Mouse (Mus musculus): ENCODE measurements around the gene Rbm48. TPM values are rescaled to one million over a fixed set of nuclear protein-coding genes. Genes with fewer than 3 reads are reported as not detected.

The Rbm48 gene
- total RNA-seq, 2 experiments from 2014 or later = 12.6 to 13.9 TPM

DNA sequence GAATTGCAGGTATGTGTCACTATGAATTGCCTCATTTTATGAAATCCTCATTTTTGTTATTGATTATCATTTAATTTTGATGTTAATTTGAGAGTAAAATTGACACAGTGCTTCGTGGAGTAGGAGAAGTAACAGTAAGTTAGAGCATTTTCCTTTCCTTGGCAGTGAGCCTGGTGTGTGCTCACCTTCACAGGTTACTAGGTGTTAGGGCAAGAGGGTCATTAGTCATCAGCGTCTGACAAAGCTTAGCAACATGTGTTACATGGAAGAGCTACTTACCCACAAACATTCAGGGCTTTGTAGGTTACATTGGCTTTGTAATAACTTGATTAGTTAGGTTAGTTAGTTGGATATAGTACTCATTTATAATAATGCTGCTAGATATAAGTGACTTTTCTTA lies 42.2 kb downstream of the Rbm48 start:
- no peak for DNase-seq (ENCODE audit: low spot score in 2 of 2)

DNA sequence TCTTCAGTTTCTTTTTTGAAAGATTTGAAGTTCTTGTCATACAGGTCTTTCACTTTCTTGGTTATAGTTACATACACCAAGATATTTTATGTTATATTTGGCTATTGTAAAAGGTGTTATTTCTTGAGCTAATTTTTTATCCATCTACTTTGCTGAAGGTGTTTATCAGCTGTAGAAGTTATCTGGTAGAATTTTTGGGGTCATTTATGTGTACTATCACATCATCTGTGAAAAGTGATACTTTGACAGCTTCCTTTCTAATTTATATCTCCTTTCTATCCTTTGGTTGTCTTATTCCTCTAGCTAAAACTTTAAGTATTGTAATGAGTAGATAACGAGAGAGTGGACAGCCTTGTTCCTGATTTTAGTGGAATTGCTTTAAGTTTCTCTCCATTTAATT lies 44.9 kb downstream of the Rbm48 start:
- DNase-seq (ENCODE audit: low spot score in 2 of 2) = no peak

DNA sequence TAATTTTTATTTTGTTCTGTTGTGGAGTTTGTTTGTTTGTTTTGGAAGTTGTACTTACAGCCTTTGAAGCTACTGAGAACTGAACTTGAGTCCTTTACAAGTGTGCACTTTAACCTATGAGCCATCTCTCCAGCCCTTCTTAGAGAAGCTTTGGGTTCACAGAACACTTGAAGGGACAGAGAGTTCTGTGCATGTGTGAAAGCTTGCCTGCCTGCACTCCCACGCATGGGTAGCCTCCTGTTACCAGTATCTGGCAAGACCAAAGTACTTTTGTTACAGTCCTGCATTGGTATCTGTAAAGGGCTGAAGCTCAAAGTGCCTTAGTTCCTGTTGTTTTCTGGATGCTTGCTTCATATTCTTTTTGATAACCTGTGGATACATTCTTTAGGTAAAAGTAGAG lies 50.2 kb downstream of the Rbm48 start:
- DNase-seq (ENCODE audit: low spot score in 2 of 2) = peak in 1 of 2 experiments; percentile 32

DNA sequence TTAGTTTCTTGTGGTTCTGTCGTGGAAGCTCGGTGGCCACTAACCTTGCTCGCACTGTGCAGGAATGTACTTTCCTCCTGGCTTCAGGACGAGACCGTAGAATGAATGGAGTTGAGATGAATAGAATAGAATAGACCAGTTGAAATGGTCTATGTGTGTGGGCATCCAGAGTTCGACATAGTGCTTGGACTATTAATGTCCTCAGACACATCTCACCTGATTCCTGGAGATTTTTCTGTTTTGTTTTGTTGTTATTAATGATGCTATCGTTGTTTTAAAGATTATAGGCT lies 52.0 kb downstream of the Rbm48 start:
- no peak for DNase-seq (ENCODE audit: low spot score in 2 of 2)

DNA sequence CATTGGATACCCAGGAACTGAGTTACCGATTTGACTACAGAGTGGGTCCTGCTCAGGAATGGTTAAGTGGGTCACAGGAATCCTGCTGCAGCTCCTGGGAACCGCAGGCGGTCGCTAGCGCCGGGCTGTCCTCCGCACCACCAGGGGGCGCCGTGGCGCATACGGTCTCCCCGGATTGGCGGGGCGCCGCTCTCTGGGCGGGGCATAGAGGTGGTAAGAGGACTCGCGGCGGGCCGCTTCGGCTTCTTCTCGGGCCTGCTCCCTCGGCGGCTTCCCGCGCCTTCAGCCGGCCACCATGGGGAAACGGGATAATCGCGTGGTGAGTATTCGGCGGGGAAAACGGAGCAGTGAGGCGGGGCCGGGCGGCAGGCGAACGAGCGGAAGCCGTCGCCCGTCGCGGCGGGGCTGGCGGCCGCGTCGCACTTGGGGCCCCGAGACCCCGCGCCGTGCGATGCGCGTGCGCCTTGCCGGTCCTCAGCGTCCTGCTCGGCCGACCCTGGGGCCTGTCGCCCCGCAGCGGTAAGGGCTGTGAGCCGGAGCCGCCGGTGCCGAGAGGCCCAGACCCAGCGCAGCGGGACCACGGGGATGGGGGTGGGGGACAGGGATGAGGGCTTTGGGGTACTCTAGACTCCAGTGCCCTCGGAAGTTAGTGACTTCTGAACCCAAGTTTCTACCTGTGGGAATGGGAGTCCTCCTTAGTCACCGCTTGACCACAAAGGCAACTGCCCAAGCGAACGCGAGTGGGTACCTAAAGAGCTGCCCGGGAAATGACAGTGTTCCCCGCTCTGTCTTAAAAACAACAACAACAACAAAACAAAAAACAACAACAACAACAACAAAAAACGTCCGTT lies 52.5 kb downstream of the Rbm48 start, which contains the start of gene Fam133b:
Fam133b (plus strand) TSS at position 205 of the 851 bp plus-strand sequence.
- DNase-seq (ENCODE audit: low spot score in 2 of 2) = peak; percentile 94 to 97

DNA sequence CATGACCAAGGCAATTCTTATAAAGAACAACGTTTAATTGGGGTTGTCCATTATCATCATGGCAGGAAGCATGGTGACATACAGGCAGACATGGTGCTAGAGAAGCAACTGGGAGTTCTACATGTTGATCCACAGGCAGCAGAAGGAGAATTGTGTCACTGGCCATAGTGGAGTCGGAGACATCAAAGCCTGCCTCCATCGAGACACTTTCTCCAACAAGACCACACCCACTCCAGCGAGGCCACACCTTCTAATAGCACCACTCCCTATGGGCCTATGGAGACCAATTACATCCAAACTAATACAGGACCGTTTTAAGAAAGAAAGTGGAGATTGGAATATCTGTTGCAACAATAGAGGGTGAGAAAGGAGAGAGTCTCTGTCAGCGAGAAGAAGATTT lies 54.5 kb downstream of the Rbm48 start:
- DNase-seq (ENCODE audit: low spot score in 2 of 2) = no peak

DNA sequence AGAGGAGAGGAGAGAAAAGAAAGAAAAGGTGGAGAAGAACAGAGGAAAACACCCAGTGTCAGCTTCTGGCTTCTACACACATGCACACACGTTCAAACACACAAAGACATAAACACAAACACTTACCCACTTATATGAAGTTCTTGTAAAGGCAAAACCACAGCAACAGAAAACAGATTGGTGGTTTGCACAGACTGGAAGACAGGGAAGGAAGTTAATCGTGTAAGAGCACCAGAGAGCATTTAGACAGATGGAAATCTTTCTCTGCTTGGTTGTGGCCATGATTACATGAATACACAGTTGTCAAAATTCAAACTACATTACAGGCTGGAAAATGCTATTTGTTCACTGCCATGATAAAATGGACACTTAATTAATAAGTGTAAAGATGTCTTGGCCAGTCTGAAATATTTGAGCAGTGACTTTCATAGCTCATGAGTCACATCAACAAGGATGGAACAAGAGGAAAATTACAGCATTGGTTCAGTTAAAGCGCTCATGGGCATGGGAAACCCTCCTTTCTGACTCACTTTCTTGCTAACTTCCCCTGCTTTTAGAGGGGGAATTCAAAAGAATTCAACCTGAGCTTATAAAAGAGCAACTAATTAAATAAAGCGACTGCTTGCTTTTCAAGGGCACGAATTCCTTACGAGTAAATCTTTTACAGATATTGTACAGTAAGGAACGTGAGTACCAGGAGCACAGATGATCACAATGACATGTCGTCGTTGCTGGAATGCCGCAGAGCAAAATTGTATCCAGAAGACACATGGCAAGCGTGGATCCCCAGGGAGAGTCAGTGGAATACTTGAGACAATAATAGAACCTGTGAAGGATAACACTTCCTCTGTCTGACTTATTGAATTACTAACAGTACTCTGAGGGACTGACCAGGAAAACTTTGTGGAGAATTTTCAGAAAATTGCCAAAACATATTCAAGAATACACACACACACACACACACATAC lies 57.6 kb downstream of the Rbm48 start:
- no peak for DNase-seq (ENCODE audit: low spot score in 2 of 2)

DNA sequence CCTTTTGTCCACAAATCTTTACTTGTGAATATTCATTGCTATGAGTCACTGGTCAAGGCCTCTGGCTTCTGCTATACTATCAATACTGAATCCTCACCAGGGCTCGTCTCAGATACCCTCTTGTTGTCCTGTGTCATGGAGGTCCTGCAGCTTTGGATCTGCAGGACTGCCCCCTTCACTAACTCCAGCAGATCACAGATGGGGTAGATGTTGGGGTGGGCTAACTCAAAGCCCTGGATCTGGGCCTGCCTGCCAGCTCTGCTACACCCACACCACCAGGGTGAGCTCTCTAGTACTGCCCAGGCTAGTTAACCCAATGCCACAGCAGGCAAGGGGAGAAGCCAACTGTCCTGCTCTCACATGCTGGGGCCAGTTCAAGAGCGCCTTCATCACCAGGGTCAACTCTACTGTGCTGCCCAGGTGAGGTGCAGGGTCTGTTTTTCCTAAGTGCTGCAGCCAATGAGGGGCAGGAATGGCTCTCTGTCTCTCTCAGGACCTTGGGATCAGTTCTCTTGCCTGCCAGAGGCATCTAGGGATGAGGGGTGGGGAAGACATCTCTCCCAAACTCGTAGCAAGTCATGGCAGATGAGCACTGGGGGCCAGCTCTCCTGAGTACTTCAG lies 59.7 kb downstream of the Rbm48 start:
- DNase-seq (ENCODE audit: low spot score in 2 of 2) = no peak

Other genes with a start within 250 kb of the Rbm48 start
- gene Fam133b, start 52.8 kb downstream of the Rbm48 start, total RNA-seq (2021) = 10 to 100 TPM; 42.9 to 44.1 TPM
- gene 1700109H08Rik, start 25.0 kb downstream of the Rbm48 start, total RNA-seq (2021) = 1 to 10 TPM; 4.7 to 4.9 TPM
- gene Pex1, start 519 bp downstream of the Rbm48 start, total RNA-seq (2021) = 10 to 100 TPM; 23.9 to 24.7 TPM
- gene Tmbim7, start 54.6 kb upstream of the Rbm48 start, total RNA-seq (2021) = not detected
- 100 to 1,000 TPM; 103 to 108 TPM for gene Gatad1, start 60.6 kb upstream of the Rbm48 start, total RNA-seq (2021)
- gene Ankib1, start 206.3 kb upstream of the Rbm48 start, total RNA-seq (2021) = 100 to 1,000 TPM; 124 TPM
- gene Krit1, start 206.6 kb upstream of the Rbm48 start, total RNA-seq (2021) = 10 to 100 TPM; 48.8 to 53.9 TPM
- gene Lrrd1, start 248.6 kb upstream of the Rbm48 start, total RNA-seq (2021) = under 1 TPM; 0.17 to 0.33 TPM